Mouse (Mus musculus): ENCODE data around the gene Mef2d.
"Not testable (repeated sequence)": the region's sequence is repeated elsewhere in the genome, so short reads cannot be mapped to it uniquely, and the experiment has no call there.

The Mef2d gene

DNA sequence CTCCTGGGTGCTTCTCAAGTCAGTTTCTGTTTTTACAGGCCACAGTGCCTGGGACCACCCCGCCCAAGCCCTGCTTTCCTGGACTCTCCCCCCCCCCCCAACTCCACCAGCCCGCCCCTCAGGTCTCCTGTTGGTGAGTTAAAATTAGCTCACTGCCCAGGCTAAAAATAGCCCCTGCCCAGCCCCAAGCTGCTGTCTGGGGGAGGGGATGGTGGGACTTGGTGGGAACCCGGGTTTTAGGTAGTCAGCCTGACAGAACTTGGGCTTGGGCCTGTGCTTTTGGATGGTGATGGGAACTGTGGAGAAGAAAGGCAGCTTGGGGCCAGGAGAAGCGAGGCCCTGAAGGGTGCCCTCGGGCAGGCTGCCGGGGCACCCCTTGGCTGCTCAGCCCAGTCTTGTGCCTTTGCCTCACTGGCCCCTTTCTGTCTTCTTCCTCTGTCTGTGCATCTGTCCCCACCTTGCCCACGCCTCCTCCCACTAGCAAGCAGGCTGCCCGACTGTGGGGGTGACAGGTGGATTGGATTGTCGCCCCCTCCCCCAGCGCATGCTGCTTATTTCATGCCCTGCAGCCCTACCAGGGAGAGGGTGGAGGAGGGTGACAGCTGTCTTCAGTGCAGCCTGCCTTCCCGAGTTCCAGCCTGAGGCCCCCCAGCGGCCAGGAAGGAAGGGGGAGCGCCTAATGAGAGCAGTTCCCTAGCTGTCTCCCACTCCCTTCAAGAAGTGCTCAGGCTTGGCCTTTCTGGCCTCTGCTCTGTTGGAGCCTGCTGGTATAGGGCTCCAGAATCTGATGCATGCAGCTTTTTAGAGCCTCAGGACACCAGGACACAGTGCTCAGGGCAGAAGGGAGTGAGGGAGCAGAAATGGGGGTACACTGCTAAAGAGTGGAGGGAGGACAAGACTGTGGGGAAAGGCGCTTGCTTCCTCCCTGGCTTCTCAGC is 8.2 kb downstream of the Mef2d start:
- DNase-seq (ENCODE audit: low spot score in 2 of 2) = no peak

DNA sequence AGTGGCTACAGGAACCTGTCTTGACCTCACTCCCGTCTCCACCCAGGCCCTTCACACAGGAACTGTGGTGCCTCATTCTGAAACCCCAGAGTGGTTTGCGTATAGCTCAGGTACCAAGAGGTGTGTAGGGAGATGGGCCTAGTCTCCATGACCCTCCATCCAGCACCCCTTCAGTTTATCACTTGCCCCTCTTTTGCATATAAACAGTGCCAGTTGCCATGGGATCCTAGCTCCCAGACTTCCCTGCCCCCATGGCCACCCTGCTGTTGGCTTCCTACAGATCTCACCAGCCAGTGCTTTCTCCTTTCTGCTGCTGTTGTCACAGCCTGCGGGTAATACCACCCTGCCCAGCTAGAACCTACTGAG is 8.8 kb downstream of the Mef2d start:
- no peak for DNase-seq (ENCODE audit: low spot score in 2 of 2)

DNA sequence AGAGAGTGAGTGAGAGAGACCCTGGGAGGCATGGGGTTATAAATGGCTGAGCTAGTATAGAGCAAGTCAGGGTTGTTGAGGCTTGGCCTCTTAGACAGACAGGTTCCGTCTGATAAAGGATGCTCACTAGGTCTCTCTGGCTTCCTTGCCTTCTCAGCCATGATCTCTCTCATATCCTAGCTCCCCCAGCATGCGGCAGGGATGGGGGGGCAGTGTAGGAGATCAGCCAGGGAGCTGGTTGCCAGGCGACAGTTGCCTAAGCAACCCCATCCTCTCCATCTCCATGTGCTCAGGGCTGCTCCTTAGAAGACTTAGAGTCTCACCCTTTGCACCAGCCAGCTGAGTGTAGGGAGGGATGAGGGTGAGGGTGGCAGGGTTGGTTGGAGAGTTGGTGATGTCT is 9.9 kb downstream of the Mef2d start:
- DNase-seq (ENCODE audit: low spot score in 2 of 2) = no peak

DNA sequence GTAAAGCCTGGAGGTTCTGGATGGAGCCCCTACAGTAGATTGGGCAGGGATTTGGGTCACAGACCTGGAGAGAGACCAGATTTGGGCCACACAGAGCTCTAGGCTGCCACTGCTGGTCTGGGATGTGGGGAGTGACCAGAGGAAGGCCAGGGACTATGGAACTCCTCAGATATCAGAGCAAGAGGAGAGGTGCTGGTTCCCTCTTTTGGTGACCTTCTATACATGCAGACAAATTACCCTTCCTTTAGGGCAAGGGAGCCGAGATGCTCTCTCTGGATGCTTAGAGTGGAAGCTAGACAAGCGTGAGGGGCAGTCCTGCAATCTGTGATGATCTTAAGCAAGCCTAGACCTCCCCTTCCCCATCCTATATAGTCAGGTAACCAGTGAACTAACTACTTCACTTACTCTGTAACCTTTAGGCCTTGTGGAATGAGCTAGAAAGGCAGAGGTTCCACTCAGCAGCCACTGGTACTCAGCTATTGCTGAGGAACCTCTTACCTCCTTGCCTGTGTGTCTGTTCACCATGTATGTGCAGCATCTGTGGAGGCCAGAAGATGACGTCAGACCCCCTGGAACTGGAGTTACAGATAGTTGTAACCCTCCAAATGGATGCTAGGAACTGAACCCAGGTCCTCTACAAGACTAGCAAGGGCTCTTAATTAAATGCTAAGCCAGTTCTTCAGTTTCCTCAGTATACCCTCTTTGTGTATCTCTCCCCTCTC is 11.3 kb downstream of the Mef2d start:
- DNase-seq (ENCODE audit: low spot score in 2 of 2) = no peak

DNA sequence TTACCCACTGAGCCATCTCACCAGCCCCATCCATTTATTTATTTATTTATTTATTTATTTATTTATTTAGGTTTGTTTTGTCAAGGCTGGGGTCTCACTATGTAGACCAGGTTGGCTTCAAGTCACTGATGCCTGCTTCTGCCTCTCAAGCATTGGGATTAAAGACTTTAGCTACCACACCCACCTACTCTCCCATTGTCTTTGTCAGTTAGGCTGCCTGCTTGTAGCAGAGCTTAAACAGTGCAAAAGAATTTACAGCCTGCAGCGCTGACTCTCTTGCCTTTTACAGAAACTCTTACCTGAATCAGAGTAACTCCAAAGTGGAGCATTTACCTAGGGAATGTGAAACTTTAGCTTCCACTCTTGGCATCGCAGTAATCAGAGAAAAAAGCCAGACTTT is 12.1 kb downstream of the Mef2d start:
- no peak for DNase-seq (ENCODE audit: low spot score in 2 of 2)

DNA sequence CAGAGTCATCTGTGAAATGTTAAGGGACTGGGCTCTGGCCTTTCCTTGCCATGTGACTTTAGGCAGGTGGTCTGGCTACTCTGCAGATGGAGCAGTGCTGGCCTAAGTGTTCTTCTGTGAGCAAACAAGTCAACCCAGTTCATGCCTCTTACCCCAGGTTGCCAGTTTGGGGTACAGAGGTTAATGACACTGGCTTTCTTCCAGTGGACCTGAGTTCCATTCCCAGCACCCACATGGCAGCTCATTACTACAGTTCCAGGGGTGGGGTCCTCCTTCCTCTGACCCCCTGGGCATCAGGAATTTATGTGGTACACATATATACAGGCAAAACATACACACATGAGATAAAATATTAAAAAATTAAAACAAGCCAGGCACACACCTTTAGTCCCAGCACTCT is 14.6 kb downstream of the Mef2d start:
- no peak for DNase-seq (ENCODE audit: low spot score in 2 of 2)

DNA sequence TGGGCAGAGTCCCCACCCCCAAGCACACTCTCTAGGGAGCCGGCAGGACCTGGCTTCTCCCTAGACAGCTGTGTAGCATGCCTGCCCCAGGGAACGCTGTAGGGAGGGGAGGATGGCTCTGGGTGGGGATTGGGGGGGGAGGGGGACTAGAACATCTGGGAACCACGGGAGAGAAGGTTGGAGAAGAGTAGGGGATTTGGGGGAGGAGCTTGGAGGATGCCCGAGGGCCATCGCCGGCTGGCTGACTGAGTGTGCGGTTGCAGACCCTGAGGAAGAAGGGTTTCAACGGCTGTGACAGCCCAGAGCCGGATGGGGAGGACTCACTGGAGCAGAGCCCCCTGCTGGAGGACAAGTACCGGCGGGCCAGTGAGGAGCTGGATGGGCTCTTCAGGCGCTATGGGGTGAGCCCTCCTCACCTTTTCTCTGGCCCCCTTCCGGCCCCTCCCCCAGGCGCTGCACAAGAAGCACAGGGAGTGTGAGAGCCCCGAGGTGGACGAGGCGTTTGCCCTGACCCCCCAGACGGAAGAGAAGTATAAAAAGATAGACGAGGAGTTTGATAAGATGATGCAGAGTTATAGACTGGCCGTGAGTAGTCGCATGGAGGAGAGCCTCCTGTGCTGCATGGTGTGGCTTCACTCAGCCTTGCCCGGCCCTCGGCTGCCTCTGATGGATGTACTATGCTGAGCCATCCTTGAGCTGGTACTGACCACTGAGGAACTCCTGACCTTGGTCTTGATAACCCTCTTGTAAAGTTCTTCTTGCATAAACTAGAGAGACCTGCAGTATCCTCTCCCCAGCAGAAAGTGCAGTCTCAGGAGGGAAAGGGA is 15.8 kb downstream of the Mef2d start:
- DNase-seq (ENCODE audit: low spot score in 2 of 2) = no peak

DNA sequence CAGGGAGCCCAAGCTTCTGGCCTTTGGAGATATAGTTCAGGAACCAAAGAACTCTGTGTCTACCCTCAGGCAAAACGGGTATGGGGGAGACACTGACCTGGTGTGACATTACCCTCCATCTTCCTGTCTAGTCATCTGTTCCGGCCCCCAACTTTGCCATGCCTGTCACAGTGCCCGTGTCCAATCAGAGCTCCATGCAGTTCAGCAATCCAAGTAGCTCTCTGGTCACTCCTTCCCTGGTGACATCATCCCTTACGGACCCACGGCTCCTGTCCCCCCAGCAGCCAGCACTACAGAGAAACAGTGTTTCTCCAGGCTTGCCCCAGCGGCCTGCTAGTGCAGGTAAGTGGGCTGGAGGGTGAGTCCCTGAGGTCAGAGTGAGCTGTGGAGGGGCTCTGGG is 16.8 kb downstream of the Mef2d start:
- no peak for DNase-seq (ENCODE audit: low spot score in 2 of 2)

DNA sequence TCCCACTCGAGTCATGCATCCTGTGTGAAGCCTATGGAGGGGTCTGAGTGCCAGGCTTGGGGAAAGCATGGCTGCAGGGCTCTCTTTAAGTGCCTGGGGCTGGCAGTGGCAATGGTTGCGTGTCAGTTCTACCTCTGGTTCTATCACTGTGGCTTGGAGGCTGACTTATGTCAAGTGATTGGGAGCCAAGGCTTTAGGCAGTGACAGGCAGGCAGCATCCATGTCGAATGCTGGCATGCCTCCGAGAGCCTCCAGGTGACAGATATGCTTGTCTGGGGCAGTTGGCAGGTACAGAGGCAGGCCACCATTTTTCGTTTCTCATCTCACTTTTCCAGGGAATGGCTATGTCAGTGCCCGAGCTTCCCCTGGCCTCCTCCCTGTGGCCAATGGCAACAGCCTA is 18.7 kb downstream of the Mef2d start:
- DNase-seq (ENCODE audit: low spot score in 2 of 2) = no peak

DNA sequence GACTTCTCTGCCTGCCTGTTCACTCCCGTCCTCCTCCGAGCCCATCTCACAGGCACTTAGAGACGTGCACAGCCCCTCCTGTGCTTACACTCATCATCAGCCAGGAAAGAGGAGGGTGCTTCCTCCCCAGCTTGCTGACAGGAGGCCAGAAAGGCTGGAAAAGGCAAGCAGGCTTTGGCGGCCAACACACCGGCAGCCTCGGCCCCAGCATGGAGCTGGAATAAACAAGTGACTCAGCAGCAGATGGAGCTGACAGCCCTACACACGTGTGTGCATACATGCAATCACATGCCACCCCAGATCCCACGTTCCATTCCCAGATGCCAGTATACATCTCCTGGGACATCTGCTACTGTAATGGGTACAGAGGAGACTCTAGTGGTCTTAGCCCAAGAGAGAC is 20.1 kb downstream of the Mef2d start:
- DNase-seq (ENCODE audit: low spot score in 2 of 2) = peak in 1 of 2 experiments; percentile 57

DNA sequence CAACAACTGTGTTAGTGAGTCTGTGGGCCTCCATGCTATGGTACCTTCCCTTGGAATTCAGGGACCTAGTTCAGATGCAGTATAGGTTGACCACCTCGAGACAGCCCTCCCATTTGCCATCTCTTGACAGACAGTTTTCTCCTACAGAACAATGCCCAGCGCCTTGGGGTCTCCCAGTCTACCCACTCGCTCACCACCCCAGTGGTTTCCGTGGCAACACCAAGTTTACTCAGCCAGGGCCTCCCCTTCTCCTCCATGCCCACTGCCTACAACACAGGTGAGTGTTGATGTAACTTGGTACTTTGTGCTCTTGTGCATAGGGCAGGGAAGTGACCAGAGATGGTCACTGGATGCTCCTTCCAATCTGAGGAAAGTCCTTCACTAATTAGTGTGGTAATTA is 20.6 kb downstream of the Mef2d start:
- no peak for DNase-seq (ENCODE audit: low spot score in 2 of 2)

DNA sequence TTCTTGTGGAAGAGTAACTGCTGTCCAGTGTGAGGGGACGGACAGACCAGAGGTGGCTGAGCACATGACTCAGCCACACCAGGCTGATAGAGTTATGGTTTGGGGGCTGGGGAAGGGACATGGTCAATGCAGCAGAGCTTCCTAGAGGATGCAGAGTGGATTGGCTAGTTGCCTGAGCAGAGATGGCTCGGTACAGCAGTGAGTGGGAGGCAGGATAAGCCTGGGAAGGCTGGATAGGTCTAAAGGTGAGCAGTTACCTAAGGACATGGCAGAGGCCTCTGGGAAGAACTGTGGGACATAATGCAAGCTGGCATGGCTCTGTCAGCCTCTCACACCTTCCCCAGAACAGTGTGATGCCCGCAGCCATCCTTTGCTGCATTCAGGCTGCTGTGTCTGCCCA is 21.7 kb downstream of the Mef2d start:
- no peak for DNase-seq (ENCODE audit: low spot score in 2 of 2)

DNA sequence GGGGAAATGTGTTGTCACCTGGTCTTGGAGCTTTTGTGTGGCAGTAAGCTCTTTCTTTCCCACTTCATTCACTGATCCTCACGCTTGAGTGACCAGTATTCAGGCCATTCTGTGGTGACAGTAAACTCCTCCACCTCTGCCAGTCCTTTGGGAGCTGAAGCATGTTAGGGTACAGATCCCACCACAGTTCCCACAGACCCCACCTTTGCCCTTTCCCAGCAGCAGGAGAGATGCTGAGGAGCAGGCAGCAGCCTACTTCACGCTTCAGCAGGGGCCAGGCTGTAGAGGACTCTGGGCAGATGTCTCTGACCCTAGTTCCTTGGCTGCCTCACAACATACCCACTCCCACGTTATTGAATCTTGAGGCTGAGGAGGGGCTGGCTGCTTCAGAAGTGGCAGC is 22.1 kb downstream of the Mef2d start:
- no peak for DNase-seq (ENCODE audit: low spot score in 2 of 2)

DNA sequence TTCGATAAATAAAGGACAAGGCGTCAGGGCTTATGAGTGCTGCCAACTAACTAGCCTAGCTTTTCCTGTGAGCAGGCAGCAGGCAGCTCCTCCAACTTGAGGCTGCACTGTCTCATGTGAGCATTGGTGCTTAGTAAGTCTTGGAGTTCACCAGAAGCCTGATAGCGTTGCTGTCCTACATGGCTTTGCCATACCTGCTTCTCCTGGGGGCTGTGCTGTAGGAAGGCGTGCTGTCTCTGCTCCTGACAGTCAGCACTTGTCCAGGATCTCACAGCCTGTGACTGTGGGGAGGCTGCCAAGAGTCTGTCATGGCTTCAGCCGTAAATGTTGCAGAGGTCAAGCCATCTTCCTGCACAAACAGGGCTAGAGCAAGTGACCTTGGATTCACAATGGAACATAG is 23.9 kb downstream of the Mef2d start:
- no peak for DNase-seq (ENCODE audit: low spot score in 2 of 2)

DNA sequence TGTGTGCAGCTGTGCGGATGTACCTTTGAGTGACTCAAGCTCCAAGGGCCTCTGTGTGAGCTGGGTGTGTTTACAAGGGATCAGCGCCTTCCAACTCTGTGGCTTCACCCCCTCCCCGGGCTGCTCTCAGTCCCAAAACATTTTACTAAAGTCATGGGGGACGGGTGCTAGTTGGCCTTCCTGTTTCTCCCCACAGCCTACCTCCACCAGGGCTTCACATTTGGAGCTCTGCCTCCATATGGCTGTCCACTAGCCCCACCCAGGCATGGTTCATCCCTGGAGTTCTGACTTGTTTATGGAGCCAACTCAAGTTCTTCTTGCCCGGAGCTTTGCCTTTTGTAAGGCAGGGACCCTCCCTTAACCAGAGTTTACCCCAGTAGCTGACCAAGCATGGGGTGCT is 28.2 kb downstream of the Mef2d start:
- DNase-seq (ENCODE audit: low spot score in 2 of 2) = no peak

DNA sequence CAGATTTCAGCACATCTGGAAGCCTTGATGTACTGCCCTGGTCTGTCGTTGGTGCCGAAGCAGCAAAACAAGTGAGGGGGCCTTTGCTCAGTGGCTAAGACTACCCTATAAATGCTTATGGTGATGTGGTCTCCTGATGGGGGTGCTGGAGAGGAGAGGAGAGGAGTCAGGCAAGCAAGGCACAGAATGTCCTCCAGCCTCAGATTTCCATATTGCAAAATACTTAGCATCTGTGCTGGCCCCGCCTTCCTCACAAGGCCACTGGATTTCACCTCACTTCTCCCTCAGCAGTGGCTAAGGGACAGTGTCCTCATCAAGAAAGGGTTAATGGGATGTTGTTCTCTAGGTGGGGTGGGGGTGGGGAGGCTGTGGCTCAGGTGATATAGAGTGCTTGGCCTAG is 30.3 kb downstream of the Mef2d start:
- DNase-seq (ENCODE audit: low spot score in 2 of 2) = no peak

DNA sequence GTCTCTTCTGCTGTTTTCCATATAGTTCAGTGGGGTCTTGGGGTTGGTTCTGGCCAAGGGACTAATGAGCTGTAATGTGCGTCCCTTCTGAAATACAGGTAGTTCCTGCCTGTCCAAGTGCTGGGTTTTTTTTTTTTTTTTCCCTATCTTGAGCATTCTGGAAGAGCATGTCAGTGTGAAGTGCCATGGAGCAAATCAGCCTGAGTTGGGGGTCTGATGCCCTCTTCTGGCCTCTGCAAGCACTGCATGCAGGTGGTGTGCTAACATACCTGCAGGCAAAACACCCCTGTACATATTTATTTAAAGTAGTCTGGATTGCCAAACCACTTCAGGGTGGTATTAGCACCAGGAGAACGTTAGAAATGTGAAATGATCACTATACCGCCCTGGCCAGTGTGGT is 31.2 kb downstream of the Mef2d start:
- no peak for DNase-seq (ENCODE audit: low spot score in 2 of 2)

DNA sequence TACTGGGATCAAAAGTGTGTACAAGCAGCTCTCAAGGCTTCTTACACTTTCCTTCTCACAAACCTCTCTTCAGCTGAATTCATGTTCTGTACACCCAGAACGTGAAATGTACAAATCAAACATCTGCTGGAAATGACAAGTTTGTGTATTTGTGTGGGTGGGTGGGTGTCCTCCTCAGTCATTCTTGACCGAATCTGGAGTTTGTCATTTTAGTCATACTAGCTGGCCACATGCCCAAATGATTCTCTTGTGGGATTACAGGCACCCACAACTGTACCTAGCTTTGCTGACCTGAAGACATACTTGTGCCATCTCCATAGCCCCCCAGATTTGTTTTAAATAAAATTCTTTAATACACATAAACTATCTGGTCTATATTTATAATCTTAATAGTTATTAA is 32.7 kb downstream of the Mef2d start:
- DNase-seq (ENCODE audit: low spot score in 2 of 2) = no peak

DNA sequence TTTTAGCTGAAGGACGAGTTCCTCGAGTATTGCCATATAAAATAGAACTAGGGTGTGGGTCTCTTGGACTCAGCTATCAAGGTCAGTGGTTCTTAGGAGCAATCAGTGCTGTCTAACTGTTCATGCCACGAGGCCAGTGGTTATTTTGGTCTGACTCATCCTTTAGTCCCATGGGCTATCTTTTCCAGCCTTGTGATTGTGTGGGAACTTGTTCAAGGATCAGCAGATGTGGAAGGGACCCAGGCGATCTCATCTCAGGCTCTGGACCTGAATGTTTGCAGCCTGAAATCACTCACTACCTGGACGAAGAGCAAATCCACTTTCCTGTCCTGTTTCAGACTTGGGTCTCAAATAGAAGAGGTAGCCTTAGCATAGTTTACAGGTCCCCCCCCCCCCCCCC is 34.9 kb downstream of the Mef2d start:
- no peak for DNase-seq (ENCODE audit: low spot score in 2 of 2)

DNA sequence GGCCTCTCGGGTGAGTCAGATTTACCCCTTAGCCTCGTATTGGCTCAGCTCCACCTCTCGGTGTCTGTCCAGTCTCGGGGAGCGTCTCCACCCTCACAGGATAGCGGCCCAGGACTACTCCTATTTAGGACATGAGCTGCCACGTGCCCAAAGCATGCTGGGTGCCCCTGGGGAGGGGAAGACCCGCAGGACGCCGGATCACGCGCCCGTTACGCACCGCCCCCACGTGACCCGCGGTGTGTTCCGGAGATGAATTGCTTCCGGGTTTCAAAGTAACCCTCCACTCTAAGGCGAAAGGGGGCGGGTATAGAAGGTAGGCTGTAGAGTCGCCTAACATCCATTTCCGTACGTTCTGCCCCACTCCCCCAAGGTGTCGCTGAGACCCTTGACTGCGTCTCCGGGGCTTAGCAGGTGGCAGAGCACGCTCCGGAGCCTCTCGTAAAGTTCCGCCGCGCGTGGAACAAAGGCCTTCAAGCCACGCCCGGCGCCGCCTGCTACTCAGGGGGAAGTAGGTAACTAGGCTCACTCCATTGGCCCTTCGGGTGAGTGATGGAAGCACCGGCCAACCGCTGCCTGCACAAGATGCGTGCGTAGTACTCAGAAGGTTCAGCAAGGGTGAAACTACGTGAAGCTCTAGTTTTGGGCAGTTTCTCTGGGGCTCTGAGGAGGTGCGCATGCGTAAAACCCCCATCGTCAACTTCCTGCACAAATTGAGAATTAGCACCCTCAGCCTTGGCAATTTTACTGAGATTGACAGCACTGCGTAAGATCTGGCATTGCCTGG is 35.6 kb downstream of the Mef2d start:
- DNase-seq (ENCODE audit: low spot score in 2 of 2) = peak; percentile 99

DNA sequence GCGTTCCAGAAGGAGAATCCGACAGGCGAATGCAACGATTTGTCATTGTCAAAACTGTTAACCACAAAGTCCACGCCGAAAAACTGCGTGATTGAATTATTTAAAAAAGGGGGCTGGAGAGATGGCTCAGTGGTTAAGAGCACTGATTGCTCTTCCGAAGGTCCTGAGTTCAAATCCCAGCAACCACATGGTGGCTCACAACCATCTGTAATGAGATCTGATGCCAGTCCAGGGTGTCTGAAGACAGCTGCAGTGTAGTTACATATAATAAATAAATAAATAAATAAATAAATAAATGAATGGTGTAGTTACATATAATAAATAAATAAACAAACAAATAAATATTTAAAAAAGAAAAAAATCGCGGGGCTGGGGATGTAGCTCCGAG is 36.2 kb downstream of the Mef2d start:
- DNase-seq (ENCODE audit: low spot score in 2 of 2) = not testable (repeated sequence)

DNA sequence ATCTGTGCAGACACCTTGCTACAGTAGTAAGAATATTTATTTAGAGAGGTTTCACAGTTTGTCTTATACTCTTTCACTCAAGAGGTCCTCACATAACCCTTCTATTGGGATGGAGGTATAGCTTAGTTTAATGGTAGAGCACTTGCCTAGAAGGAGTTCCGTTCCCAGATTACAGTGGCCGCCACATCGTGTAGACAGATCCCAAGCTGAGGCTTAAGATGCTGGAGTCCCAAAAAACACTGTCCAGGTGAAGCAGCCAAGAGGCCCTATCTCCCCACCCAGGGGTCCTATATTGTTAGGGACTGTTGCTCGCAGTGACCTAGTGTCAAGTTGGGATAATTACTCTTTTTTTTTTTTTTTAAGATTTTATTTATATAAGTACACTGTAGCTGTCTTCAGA is 36.8 kb downstream of the Mef2d start:
- DNase-seq (ENCODE audit: low spot score in 2 of 2) = no peak

All from urinary bladder, adult 18-20 months (tissue).